Mouse (Mus musculus): Measurements from ENCODE around the gene Osbpl9. TPM values are rescaled to one million over a fixed set of nuclear protein-coding genes. Genes with fewer than 3 reads are reported as not detected.

Gene Osbpl9
- total and polyA plus RNA-seq, 3 experiments = 55.5 to 73.5 (median 59.2) TPM

GRCm38 (mm10) chr4:109222001-109222400 lies 19.9 kb upstream of the Osbpl9 start:
- dilution Hi-C loops (cut with MboI; ENCODE audit: extremely low pct_ligation_motif_present, extremely low pct_unique_long_range_greater_than_20kb, low sequenced_read_pairs) = no loop called here
- DNase-seq (ENCODE audit: extremely low read depth) = no peak
- no peaks in the 10 kb centered on the region for H3K79me2 ChIP-seq (replicated peaks; ENCODE audit: control insufficient read depth, extremely low read depth, insufficient read depth, poor library complexity, severe bottlenecking)
- in situ Hi-C loops (cut with MboI; ENCODE audit: low pct_ligation_motif_present, low pct_unique_long_range_greater_than_20kb, low sequenced_read_pairs) = no loop called here
- H3K9ac ChIP-seq (ENCODE audit: insufficient read depth, low read depth) = no peak overlapping the region
- H3K4me1 ChIP-seq (ENCODE audit: control insufficient read depth in 1 of 2, insufficient read depth in 2 of 2) = peaks cover 8 to 11% of the 10 kb centered on the region in 2 experiments; a peak in 2 of 4 replicates
- H3K4me3 ChIP-seq (replicated peaks in 1 of 3; ENCODE audit: low read depth in 2 of 3, low read length in 2 of 3, poor library complexity in 1 of 3) = no peak overlapping the region
- H3K36me3 ChIP-seq (replicated peaks in 1 of 2; ENCODE audit: control insufficient read depth in 1 of 2, insufficient read depth in 1 of 2, low read length in 1 of 2) = no peaks in the 10 kb centered on the region
- no peak overlapping the region for H3K27ac ChIP-seq (ENCODE audit: insufficient read depth, low read depth)
- H3K4me2 ChIP-seq (ENCODE audit: insufficient read depth, low read depth, poor library complexity, severe bottlenecking) = no peak overlapping the region
- H3K9me3 ChIP-seq (replicated peaks; ENCODE audit: low read length) = no peaks in the 10 kb centered on the region
- no peak for TF ChIP-seq IRF4 (IDR thresholded peaks at IDR 0.05; ENCODE audit: low read depth, low read length)
- no peak for TF ChIP-seq SMC3 (IDR thresholded peaks at IDR 0.05; ENCODE audit: low read depth, low read length)
- no peak for TF ChIP-seq MYC (IDR thresholded peaks at IDR 0.05; ENCODE audit: low read depth, low read length)
- no peak for TF ChIP-seq ZKSCAN1 (IDR thresholded peaks at IDR 0.05; ENCODE audit: borderline replicate concordance, low read depth, low read length)
- TF ChIP-seq POLR2AphosphoS2 (IDR thresholded peaks at IDR 0.05; ENCODE audit: low read depth, low read length) = no peak
- no peak for TF ChIP-seq MXI1 (IDR thresholded peaks at IDR 0.05; ENCODE audit: low read depth, low read length)
- TF ChIP-seq ZMIZ1 (IDR thresholded peaks at IDR 0.05; ENCODE audit: low read depth, low read length) = no peak
- TF ChIP-seq JUN (IDR thresholded peaks at IDR 0.05; ENCODE audit: insufficient read depth, low read depth, low read length) = no peak
- no peak for TF ChIP-seq HCFC1 (IDR thresholded peaks at IDR 0.05; ENCODE audit: low read depth, low read length)
- no peak for TF ChIP-seq TCF12 (IDR thresholded peaks at IDR 0.05; ENCODE audit: low read depth, low read length)
- TF ChIP-seq BHLHE40 (IDR thresholded peaks at IDR 0.05; ENCODE audit: low read depth, low read length) = no peak
- TF ChIP-seq MAZ (IDR thresholded peaks at IDR 0.05; ENCODE audit: low read depth, low read length) = no peak
- TF ChIP-seq ELF1 (IDR thresholded peaks at IDR 0.05; ENCODE audit: low read depth, low read length) = no peak
- TF ChIP-seq KAT2A (IDR thresholded peaks at IDR 0.05; ENCODE audit: insufficient replicate concordance, low read length) = no peak
- no peak for TF ChIP-seq USF2 (conservative IDR thresholded peaks at IDR 0.05; ENCODE audit: low read depth, low read length)
- no peaks in the 10 kb centered on the region for H3K27me3 ChIP-seq (replicated peaks)

DNA sequence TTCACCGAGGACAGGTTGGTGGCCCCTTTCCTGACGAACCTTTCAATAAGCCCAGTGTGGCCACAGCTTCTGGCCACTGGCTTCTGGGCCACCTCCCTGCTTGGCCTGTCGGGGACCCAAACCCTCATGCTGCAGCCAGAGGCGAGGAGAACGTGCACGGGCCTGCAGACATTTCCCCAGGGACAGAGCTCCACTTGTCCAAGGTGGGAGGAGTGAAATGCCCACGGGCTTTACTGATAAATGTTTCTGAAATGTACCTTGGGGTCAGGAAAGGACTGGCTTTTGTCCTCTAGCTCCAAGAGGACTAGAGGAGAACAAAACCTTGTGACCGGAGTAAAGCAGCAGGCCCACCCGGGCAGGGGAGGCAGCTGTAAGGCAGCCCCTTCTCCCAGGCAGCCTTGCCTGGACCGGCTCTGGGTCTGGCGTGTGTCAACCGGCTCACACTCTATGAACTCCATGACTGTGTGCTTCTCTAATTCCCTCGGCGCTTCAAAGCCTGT lies 18.4 kb upstream of the Osbpl9 start:
- Histone ChIP-seq H3K9ac (ENCODE audit: insufficient read depth, low read depth) (no peak overlapping the region), H3K4me3 (replicated peaks in 1 of 3; ENCODE audit: low read depth in 2 of 3, low read length in 2 of 3, poor library complexity in 1 of 3) (no peak overlapping the region), H3K27ac (ENCODE audit: insufficient read depth, low read depth) (no peak overlapping the region), H3K9me3 (replicated peaks; ENCODE audit: low read length) (no peaks in the 10 kb centered on the region), H3K79me2 (replicated peaks; ENCODE audit: control insufficient read depth, extremely low read depth, insufficient read depth, poor library complexity, severe bottlenecking) (no peaks in the 10 kb centered on the region), H3K4me1 (ENCODE audit: control insufficient read depth in 1 of 2, insufficient read depth in 2 of 2) (peaks cover 8 to 11% of the 10 kb centered on the region in 2 experiments; a peak in 2 of 4 replicates), H3K36me3 (replicated peaks in 1 of 2; ENCODE audit: control insufficient read depth in 1 of 2, insufficient read depth in 1 of 2, low read length in 1 of 2) (no peaks in the 10 kb centered on the region), H3K4me2 (ENCODE audit: insufficient read depth, low read depth, poor library complexity, severe bottlenecking) (no peak overlapping the region), H3K27me3 (replicated peaks) (no peaks in the 10 kb centered on the region)
- in situ Hi-C loops (cut with MboI; ENCODE audit: low pct_ligation_motif_present, low pct_unique_long_range_greater_than_20kb, low sequenced_read_pairs) (no loop called here), dilution Hi-C loops (cut with MboI; ENCODE audit: extremely low pct_ligation_motif_present, extremely low pct_unique_long_range_greater_than_20kb, low sequenced_read_pairs) (no loop called here)
- DNase-seq (ENCODE audit: extremely low read depth) = no peak
- TF ChIP-seq E2F4 (IDR thresholded peaks at IDR 0.05; ENCODE audit: insufficient replicate concordance, low read depth, low read length) (no peak), BHLHE40 (IDR thresholded peaks at IDR 0.05; ENCODE audit: low read depth, low read length) (0 out of 2 replicates have a peak, but pooled peaks have one; percentile 19), GABPA (IDR thresholded peaks at IDR 0.05; ENCODE audit: insufficient replicate concordance, low read depth, low read length) (no peak)

Data from CH12.LX (cell line).